Mouse (Mus musculus) myocyte (in vitro differentiated cells): ENCODE data around the gene Lmo7.

Experiments
- MAX ChIP-seq: IDR thresholded peaks from one replicate; pipeline ENCODE4 v1.6.1; 2011; ENCODE audit warnings: low read depth, mild to moderate bottlenecking, control low read depth
- MYOD1 ChIP-seq, 3 experiments: IDR thresholded peaks; one replicate each; pipeline ENCODE4 v1.6.1; 2011; ENCODE audit warnings: control low read depth in 2 of 3, low read depth in 2 of 3, mild to moderate bottlenecking in 2 of 3, moderate library complexity in 1 of 3; ENCODE audit not compliant: insufficient read length in 2 of 3, control insufficient read depth in 1 of 3
- POLR2AphosphoS2 ChIP-seq: IDR thresholded peaks from one replicate; pipeline ENCODE4 v1.6.1; 2011; ENCODE audit warnings: low read depth, control low read depth; ENCODE audit not compliant: insufficient read length
- TCF12 ChIP-seq: IDR thresholded peaks from one replicate; pipeline ENCODE4 v1.6.1; 2011; ENCODE audit warnings: mild to moderate bottlenecking, control low read depth; ENCODE audit not compliant: poor library complexity, insufficient read depth, severe bottlenecking
- USF1 ChIP-seq: IDR thresholded peaks from one replicate; pipeline ENCODE4 v1.6.1; 2011; ENCODE audit warnings: low read depth, mild to moderate bottlenecking, control low read depth, moderate library complexity

DNA sequence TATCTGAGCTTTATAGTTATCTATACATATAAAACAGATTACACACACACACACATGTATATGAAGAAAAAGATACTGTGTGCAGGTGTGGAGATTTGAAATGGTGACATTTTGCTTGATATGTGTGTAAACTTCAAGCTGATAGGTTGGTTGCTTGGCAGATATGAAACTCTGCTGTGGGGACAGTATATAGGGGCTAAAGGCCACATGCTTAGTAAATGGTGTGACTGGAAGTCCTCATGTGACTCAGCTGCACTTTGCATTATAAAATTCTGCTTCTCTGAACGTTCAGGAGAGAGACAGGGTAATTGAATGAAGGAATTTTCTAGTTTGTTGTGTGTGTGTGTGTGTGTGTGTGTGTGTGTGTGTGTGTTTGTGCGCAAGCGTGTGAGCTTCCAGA lies 124.5 kb downstream of the Lmo7 start:
- TF ChIP-seq USF1 (no peak), TCF12 (no peak), MYOD1 (IDR thresholded peaks at IDR 0.05; ENCODE audit: control insufficient read depth in 1 of 3, insufficient read length in 2 of 3, low read depth in 2 of 3) (no peak), MAX (no peak), POLR2AphosphoS2 (no peak)
